In genomic region chr7:16028102-16028927, GRCm38 (mm10) we compare ENCODE assay signal across 7 mouse cellular contexts. TPM values are rescaled to one million over a fixed set of nuclear protein-coding genes. Genes with fewer than 3 reads are reported as not detected.
A peak's percentile ranks its signal among the peaks of the same experiment; 100 is the strongest.
DNase-seq lines count a peak whose midpoint lies in the region; ATAC-seq and TF ChIP-seq lines count a peak whose summit lies in the region.

No protein-coding gene starts in this region.

- H3K9ac ChIP-seq in forebrain, embryonic 11.5 days (ENCODE audit: low read length), result no peak overlapping the region

- TF ChIP-seq POLR2A in kidney, adult 2 months (IDR thresholded peaks at IDR 0.05; ENCODE audit: low read depth, low read length), result no peak
- TF ChIP-seq POLR2A in embryonic fibroblast, embryonic 13.5 days (IDR thresholded peaks at IDR 0.05; ENCODE audit: low read depth, low read length), result no peak

- no peak overlapping the region for H3K4me2 ChIP-seq in forebrain, embryonic 11.5 days (ENCODE audit: low read depth, low read length, severe bottlenecking)

- WGBS in kidney, adult 2 months, result 39% methylated on average over 6 of the region's 6 CpGs
- WGBS in forebrain, embryonic 11.5 days, result 91% methylated on average over 6 of the region's 6 CpGs

- TF ChIP-seq CTCF in kidney, adult 2 months (conservative IDR thresholded peaks at IDR 0.05; ENCODE audit: insufficient read depth, insufficient read length, low read depth, low read length), result peak; percentile 53
- TF ChIP-seq CTCF in embryonic fibroblast, embryonic 13.5 days (IDR thresholded peaks at IDR 0.05; ENCODE audit: borderline replicate concordance, insufficient read depth, low read length), result no peak

- H3K27ac ChIP-seq in kidney, adult 2 months (ENCODE audit: insufficient read depth, low read depth, low read length), result peak overlapping the region; percentile 22
- H3K27ac ChIP-seq in embryonic fibroblast, embryonic 13.5 days (ENCODE audit: insufficient read depth, low read length), result peak overlapping the region; percentile 83
- no peak overlapping the region for H3K27ac ChIP-seq in forebrain, embryonic 11.5 days (ENCODE audit: low read depth, low read length)

- peaks cover 15% of the 10 kb centered on the region for H3K4me1 ChIP-seq in kidney, adult 2 months (ENCODE audit: control insufficient read depth, insufficient read depth, low read length)
- peaks cover 4% of the 10 kb centered on the region; the same call in 1 of the 2 replicates for H3K4me1 ChIP-seq in embryonic fibroblast, embryonic 13.5 days (ENCODE audit: control insufficient read depth, insufficient read depth, low read length)
- no peaks in the 10 kb centered on the region for H3K4me1 ChIP-seq in forebrain, embryonic 11.5 days (replicated peaks; ENCODE audit: control insufficient read depth, insufficient read depth, low read length)

- H3K27me3 ChIP-seq in kidney, adult 2 months (replicated peaks; ENCODE audit: control insufficient read depth, insufficient read depth, low read length), result no peaks in the 10 kb centered on the region
- no peaks in the 10 kb centered on the region for H3K27me3 ChIP-seq in forebrain, embryonic 11.5 days (ENCODE audit: control insufficient read depth, insufficient read depth, low read length)

- no peaks in the 10 kb centered on the region for H3K36me3 ChIP-seq in kidney, adult 2 months (ENCODE audit: control insufficient read depth, insufficient read depth, low read length)
- H3K36me3 ChIP-seq in forebrain, embryonic 11.5 days (ENCODE audit: control insufficient read depth, insufficient read depth, low read length), result no peaks in the 10 kb centered on the region; the same call in 1 of the 2 replicates

- no peaks in the 10 kb centered on the region; the same call in 1 of the 2 replicates for H3K9me3 ChIP-seq in forebrain, embryonic 11.5 days (ENCODE audit: control insufficient read depth, low read length)

- DNase-seq in kidney, adult 2 months, result peak; percentile 74
- no peak for DNase-seq in kidney, postnatal 4 days
- peak; percentile 89 for DNase-seq in NIH3T3 (ENCODE audit: low read depth)
- peak; percentile 54 to 90 for DNase-seq in left cerebral cortex, postnatal 25 days (ENCODE audit: low spot score in 2 of 2)
- DNase-seq in spleen, adult 12 weeks (ENCODE audit: low spot score), result no peak
- DNase-seq in forebrain, embryonic 11.5 days (ENCODE audit: low spot score), result no peak

- intact Hi-C loops in left cerebral cortex, postnatal 25 days (cut with DNase I), result loop anchor here (1.0 kb wide), 1 partner anchor 18 kb away; no protein-coding TSS in a partner anchor

- H3K4me3 ChIP-seq in kidney, adult 2 months (ENCODE audit: insufficient read depth, low read depth, low read length), result no peak overlapping the region
- no peak overlapping the region for H3K4me3 ChIP-seq in embryonic fibroblast, embryonic 13.5 days (ENCODE audit: insufficient read depth, low read length)
- H3K4me3 ChIP-seq in forebrain, embryonic 11.5 days (ENCODE audit: low read depth, low read length), result no peak overlapping the region

- no peak for ATAC-seq in forebrain, embryonic 11.5 days (replicated peaks; ENCODE audit: low FRiP score)

RNA-seq across cellular contexts. Expression of gene Bicra, which starts 19.4 kb away (rescaled TPM):
- polyA plus RNA-seq in kidney, adult 2 months (2012; rRNA removed), result 7.9 and 8.6 TPM in 2 replicates
- polyA plus RNA-seq in embryonic fibroblast, embryonic 13.5 days (2011; ENCODE audit: insufficient read length, low read depth, missing spikeins), result 10.8 and 12.1 TPM in 2 replicates
- 10 to 100 TPM; 12.6 to 14.3 TPM for total RNA-seq in left cerebral cortex, postnatal 25 days (2021)
- polyA plus RNA-seq in forebrain, embryonic 11.5 days (2014; fragmentation: Nextera tagmentation; extraction: Ambion mirVana), result 10.9 and 11.6 TPM in 2 replicates

RNA-seq across cellular contexts. Expression of gene Zfp541, which starts 33.3 kb away (rescaled TPM):
- 0.03 TPM in 1 of 2 replicates, not detected in the other for polyA plus RNA-seq in kidney, adult 2 months (2012; rRNA removed)
- polyA plus RNA-seq in embryonic fibroblast, embryonic 13.5 days (2011; ENCODE audit: insufficient read length, low read depth, missing spikeins), result not detected in 2 replicates
- total RNA-seq in left cerebral cortex, postnatal 25 days (2021), result under 1 TPM; 0.50 TPM
- not detected in 2 replicates for polyA plus RNA-seq in forebrain, embryonic 11.5 days (2014; fragmentation: Nextera tagmentation; extraction: Ambion mirVana)

Comparison
In these comparisons a context has a peak if more than half of its experiments do, and no peak if none do; other contexts are left out.
1. DNase-seq: peak in kidney, adult 2 months (single experiment), NIH3T3 (single experiment) and left cerebral cortex, postnatal 25 days (2 of 2); none in kidney, postnatal 4 days (0 of 2), spleen, adult 12 weeks (single experiment) and forebrain, embryonic 11.5 days (single experiment).